Mouse (Mus musculus) left cerebral cortex, adult 2 months (tissue): ENCODE measurements at regions not wholly inside any gene's neighbourhood (a gene's known extent, or its start where the extent isn't known, plus 50 kb on each side); places are given as distances from the start of the nearest gene placed in this dataset.

Source experiments
- DNase-seq, 2 experiments: peaks; one replicate each; pipeline ENCODE4 v3.0.0; 2021 to 2022; ENCODE audit warnings: low spot score in 2 of 2, mixed read lengths in 1 of 2; ENCODE audit errors: extremely low spot score in 1 of 2
- H3K27ac ChIP-seq: fragments of 200-600 bp; 2 replicates; pipeline ENCODE4 v1.8.1; 2022
- H3K4me3 ChIP-seq: fragments of 200-600 bp; 2 replicates; pipeline ENCODE4 v1.8.1; 2022
- CTCF ChIP-seq: fragments of 200-600 bp; IDR thresholded peaks from 2 replicates; pipeline ENCODE4 v1.8.1; 2022; ENCODE audit warnings: antibody characterized with exemption, mild to moderate bottlenecking, moderate library complexity
- intact Hi-C: fragments of 180-260 bp; cut with DNase I; formaldehyde crosslinking; loops from one replicate; pipeline ENCODE4 v1.15.1; 2025

DNA sequence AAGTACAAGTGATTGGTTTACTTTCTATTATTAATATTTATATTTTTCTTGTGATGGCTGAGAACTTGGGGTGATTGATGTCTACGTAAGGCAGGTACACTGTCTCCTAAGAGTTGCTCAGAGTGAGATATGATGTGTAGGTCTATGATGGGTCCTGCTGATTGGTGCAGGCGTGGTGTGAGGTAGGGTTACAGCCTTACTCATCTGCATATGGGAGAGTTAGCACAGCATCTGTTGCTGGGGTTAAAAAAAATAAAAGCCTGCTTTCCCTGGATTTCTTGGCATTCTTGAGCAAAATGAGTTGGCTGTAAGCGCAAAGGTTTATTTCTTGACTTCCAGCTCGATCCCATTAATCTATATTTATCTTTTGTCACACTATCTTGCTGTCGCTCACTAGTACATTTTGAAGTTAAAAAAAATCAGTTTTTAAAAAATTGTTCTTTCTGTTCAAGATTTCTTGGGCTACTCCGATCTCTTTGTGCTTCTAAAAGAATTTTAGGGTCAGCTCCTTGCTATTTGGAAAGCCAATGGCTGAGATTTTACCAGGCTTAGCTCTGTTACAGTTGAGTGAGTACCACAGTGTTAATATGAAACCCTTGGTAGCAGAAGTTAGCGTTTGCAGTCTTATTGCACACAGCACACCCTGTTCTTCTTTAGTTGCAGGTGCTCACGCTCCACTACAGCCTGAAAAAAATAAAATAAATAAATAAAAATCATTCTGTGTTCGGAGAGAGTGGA, 482.0 kb downstream of the Plekhb2 start:
- DNase-seq = no peak
- intact Hi-C loops = no loop called here
- Histone ChIP-seq H3K27ac (no peak overlapping the region), H3K4me3 (no peak overlapping the region)
- TF ChIP-seq CTCF = no peak

DNA sequence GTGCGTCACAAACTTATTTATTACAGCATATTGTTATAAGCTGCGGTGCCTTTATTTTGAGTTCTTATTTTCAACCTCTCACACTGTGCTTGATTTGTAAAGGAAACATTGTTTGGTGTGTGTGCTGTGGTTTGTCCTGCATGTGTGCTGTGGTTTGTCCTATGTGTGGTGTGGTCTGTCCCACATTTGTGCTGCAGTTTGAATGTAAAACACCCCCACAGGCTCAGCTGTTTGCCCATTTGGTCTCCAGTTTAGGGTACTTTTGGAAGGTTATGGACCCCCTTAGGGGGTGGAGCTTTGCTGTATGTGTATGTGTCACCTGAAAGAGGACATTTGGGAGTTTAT, 482.5 kb downstream of the Plekhb2 start:
- no peak for DNase-seq
- intact Hi-C loops = no loop called here
- Histone ChIP-seq H3K27ac (no peak overlapping the region), H3K4me3 (no peak overlapping the region)
- TF ChIP-seq CTCF = no peak

DNA sequence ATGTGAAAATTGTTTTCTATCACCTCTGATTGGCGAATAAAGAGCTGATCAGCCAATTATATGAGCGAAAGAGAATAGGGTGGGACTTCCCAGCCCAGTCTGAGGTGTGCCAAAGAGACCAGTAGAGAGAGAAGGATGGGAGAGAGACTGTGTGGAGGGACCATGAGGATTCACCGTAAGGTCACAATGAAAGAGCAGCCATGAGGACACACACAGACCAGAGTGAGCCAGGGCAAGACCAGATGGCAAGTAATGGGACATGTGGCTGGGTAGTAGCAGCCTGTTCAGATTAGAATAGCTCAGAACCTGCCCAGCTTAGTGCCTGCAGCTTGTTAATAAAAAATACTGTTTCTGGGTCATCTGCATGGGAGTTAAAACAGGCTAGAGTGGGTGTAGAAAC, 487.9 kb downstream of the Plekhb2 start:
- Histone ChIP-seq H3K4me3 (no peak overlapping the region), H3K27ac (no peak overlapping the region)
- no peak for DNase-seq
- TF ChIP-seq CTCF = no peak
- intact Hi-C loops = no loop called here

DNA sequence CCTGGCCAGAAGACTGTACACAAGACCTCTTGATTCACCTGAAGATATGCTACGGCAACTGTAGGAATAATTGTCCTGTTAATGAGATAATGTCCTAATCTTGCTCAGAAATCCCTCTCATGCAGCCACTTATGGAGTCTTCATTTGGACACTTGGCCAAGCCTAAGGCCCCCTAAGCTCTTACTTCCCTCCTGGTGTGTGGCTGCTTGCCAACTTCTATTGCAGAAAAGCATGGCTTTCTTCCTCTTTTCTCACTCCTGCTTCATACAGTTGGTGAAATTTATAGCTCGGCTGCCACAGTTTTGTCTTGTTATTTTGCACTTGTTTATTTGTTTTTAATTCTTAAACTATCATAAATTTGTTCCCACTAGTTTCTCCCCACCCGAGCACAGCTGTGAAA, 488.4 kb downstream of the Plekhb2 start:
- no peak overlapping the region for H3K27ac ChIP-seq
- H3K4me3 ChIP-seq = no peak overlapping the region
- intact Hi-C loops = no loop called here
- TF ChIP-seq CTCF = no peak
- no peak for DNase-seq

DNA sequence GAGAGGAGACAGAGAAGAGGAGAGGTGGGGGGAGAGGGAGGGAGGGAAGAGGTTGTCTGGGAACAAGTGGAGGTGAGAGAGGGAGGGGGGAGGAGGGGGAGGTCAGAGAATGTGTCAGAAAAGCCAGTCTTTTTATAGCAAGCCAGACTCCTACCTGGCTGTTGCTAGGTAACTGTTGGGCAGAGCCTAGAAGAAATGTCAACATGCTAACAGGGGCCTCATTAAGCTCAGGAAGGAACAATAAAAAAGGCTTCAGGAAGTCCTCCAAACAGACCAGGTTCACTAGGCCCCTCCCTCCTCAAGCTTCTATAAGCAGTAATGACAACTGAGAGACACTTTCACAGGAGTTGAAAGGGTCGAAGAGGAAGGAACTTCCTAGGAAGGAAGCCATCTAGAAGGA, 494.8 kb downstream of the Plekhb2 start:
- intact Hi-C loops = no loop called here
- DNase-seq = no peak
- TF ChIP-seq CTCF = no peak
- no peak overlapping the region for H3K27ac ChIP-seq
- no peak overlapping the region for H3K4me3 ChIP-seq

DNA sequence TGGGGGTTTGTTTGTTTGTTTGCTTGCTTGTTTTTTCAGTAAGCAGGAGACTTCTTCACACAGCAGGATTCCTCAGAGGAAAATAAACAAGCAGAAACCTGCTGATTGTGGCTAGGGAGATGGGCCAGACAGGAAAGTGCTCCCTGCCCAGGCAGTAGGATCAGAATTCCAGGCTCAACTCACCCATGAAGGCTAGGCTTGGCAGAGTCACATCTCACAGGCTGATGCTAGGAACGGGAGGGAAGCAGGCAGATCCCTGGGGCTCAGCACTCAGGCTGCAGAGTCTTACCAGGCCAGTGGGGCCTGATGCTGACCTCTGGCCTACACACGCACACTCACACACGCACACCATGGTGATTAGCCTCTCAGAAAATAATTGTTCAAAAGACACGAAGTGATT, 498.5 kb downstream of the Plekhb2 start:
- DNase-seq = no peak
- intact Hi-C loops = no loop called here
- TF ChIP-seq CTCF = no peak
- no peak overlapping the region for H3K4me3 ChIP-seq
- no peak overlapping the region for H3K27ac ChIP-seq

DNA sequence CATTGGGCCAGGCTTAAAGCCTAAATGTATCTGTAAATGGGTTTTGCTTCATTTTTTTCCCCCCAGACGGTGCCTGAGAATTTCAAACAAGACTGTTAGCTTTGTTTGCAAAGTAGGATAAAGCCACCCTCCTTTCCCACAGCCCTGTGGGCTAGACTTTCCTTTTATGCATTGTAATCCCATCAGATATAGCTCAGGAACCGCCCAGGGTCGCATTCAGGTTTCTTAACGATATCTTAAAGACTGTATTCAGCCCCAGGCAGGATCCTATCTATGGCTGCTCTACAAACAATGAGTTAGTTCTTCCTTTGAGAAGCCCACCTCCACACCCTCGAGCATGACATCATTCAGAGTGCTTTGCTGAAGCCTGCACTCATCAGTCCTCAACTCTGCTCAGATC, 509.2 kb downstream of the Plekhb2 start:
- DNase-seq = no peak
- intact Hi-C loops = no loop called here
- no peak for TF ChIP-seq CTCF
- H3K27ac ChIP-seq = no peak overlapping the region
- no peak overlapping the region for H3K4me3 ChIP-seq

DNA sequence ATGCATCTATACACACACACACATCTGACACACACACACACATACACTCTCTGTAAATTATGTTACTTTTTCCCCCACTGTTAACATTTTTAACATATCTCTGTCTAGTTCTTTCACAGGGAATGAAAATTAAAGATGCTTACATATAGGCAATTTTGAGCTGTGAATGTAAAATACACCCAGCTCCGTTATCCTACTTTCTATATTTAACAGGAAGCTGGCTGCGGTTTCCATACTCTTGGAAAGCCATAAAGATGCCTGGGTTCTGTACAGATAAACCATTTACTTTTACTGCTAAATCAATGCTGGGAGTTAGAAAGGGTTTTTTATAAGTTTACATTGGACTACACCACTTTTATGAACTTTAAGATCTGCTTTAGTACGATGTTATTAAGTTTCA, 511.7 kb downstream of the Plekhb2 start:
- no peak for DNase-seq
- intact Hi-C loops = no loop called here
- Histone ChIP-seq H3K4me3 (no peak overlapping the region), H3K27ac (no peak overlapping the region; the same call in 1 of the 2 replicates)
- no peak for TF ChIP-seq CTCF

DNA sequence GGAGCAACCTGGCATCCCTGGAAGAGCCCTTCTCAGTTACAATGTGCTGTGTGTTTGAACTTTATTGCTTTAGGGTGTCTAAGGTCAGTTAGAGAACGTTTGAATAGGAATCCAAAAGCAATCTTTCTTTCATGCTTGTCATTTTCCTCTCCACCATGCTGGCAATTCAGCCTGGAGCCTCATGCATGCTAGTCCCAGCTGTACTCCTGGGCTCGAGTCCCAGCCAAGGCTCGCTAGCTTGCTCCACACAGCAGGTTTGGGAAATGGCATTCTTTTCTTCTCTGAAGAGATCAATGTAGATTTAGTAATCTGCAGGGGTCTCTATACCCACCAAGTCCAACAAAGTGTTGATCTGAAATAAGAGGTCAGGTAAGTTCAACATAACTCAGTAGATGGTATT, 513.1 kb downstream of the Plekhb2 start:
- TF ChIP-seq CTCF = no peak
- H3K4me3 ChIP-seq = no peak overlapping the region
- intact Hi-C loops = no loop called here
- DNase-seq = no peak
- H3K27ac ChIP-seq = peak overlapping the region; percentile 45

DNA sequence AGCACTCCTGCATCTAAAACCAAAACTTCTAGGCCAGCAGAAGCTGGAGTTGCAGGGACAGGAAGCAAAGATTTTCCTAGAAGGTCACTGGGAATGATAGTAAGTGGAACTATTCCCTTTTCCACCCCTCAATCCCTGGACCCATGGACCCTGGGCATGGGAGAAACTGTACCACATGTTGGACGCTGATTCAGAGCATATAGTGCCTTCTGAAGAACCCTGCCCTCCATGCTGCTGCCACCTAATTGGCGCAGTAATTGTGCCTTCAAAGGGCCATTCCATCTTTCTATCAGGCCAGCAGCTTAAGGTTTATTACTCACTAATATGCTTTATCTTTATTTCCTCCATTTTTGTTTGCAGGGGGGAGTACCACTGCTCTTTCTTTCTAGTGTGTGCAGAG, 516.8 kb downstream of the Plekhb2 start:
- H3K27ac ChIP-seq = no peak overlapping the region
- H3K4me3 ChIP-seq = no peak overlapping the region
- intact Hi-C loops = no loop called here
- TF ChIP-seq CTCF = no peak
- DNase-seq = no peak

DNA sequence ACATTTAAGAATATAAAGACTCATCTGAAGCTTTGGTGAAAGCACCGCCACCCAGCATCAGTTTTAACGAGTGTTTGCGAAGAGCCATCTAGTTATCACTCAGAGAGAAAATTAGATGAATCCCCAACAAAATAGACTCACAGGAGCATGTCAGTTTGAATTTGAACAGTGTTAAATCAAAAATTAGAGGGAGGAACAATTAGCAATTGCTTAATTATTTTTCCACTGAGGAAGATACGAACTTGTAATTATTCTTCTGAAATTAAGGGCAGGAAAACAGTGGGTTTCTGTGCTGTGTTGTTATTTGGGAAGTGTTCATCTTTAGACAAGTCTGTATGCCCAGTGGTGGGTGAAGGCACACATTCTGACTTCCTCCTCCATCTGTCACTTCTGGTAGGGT, 523.0 kb downstream of the Plekhb2 start:
- Histone ChIP-seq H3K4me3 (no peak overlapping the region), H3K27ac (no peak overlapping the region)
- intact Hi-C loops = no loop called here
- no peak for DNase-seq
- no peak for TF ChIP-seq CTCF

DNA sequence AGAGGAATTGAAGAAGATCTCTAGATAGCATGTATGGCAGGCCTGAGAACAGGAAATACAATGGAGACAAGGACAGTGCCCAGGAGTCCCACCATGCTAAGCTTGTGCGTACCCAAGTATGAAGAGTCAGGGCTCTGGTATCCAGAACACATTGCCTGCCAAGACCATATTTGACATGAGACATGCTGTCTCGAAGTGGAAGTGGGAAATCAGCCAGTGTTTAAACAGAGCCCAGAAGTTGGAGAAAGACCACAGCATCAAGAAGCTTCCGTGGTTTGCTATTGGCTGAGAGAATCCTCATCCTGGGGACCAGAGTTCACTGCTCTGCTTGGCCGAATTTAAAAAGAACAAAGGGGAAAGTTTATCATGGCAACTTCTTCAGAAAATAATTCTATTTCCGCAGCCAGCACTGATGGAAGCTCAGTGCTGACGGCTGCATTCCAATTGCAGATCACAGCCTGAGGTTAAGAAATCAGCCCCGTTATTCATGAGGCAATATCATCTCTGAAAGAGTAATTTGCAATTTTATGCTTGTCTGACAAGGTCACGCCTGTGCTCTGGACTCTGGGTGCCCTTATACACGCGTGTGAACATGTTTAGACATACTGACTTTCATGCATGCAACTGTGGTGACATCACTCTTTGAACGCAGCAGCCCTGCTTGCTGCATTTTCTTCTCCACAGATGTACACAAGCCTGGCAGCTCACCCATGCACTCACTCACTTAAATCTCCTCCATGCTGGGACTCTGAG, 531.0 kb downstream of the Plekhb2 start:
- Histone ChIP-seq H3K27ac (no peak overlapping the region), H3K4me3 (no peak overlapping the region)
- intact Hi-C loops = no loop called here
- TF ChIP-seq CTCF = no peak
- no peak for DNase-seq

DNA sequence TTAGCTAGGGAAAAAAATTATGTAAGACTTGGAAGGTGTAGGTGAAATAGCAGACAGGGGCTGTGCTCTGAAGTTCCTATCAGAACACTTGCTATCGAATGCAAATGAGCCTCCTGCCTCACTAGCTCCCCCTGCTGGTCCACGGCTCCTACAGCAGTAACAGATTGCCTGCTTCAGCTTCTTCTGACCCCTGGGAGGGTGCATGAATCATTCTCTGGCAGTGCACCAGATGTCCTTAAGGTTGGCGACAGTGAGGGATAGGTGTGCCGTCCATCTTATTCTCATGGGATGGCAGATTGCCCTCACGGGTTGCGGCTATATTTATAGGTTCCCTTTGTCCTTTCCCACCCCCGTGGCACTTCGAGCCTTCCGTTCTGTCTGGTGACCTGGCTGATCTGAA, 535.7 kb downstream of the Plekhb2 start:
- peak; percentile 78 to 81 for DNase-seq
- Histone ChIP-seq H3K4me3 (no peak overlapping the region), H3K27ac (no peak overlapping the region)
- intact Hi-C loops = loop anchor here (5.0 kb wide), 2 partner anchors 682 to 747 kb away; partner anchors contain the start of gene Hs6st1
- TF ChIP-seq CTCF = peak; percentile 92
